Mouse (Mus musculus): ENCODE results near the gene Myh13. TPM values are rescaled to one million over a fixed set of nuclear protein-coding genes. Genes with fewer than 3 reads are reported as not detected.

The Myh13 gene
- polyA plus RNA-seq, 1 experiment from 2014 or later: not detected

DNA sequence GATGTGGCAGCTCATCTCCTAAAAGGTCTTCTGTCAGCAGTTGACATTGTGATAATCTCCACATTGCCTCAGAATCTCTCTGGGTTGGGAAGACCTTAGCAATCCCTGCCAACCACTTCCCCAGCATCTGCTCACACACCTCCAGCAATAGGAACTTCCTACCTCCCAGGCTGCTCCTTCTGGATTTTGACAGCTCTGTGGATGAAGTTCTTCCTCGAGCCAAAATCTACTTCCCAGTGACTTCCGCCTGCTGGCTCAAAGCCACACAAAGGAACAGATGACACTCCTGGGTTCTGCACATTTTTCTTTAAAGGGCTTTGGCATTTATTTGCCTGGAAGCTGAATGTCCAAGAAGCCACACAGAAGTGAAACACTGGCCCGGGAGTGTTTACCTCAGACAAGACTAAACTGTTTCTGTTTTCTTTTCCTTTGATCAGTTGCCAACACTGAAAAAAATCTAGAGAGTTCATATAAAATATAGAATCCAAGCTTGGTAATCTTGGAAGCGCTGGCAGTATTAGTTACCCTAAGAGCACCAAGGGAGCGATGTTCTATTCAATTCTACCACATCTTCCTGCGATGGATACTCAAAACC, 93.0 kb downstream of the Myh13 start:
- no peaks in the 10 kb centered on the region for H3K9me3 ChIP-seq (replicated peaks)
- H3K4me3 ChIP-seq: no peak overlapping the region
- no peaks in the 10 kb centered on the region for H3K4me1 ChIP-seq
- no peak overlapping the region for H3K27ac ChIP-seq
- H3K9ac ChIP-seq: no peak overlapping the region
- no peaks in the 10 kb centered on the region for H3K36me3 ChIP-seq (ENCODE audit: poor library complexity, severe bottlenecking)
- ATAC-seq: no peak
- H3K4me2 ChIP-seq: no peak overlapping the region
- WGBS: 86% methylated on average over 6 of the region's 6 CpGs
- H3K27me3 ChIP-seq: no peaks in the 10 kb centered on the region

Other genes with a start within 250 kb of the Myh13 start
- gene Myh3, start 243.4 kb upstream of the Myh13 start, polyA plus RNA-seq (2015; fragmentation: Nextera tagmentation; extraction: Ambion mirVana): 0.06 and 0.17 TPM in 2 replicates
- not detected in 2 replicates for gene Myh2, start 150.6 kb upstream of the Myh13 start, polyA plus RNA-seq (2015; fragmentation: Nextera tagmentation; extraction: Ambion mirVana)
- gene Myh1, start 121.6 kb upstream of the Myh13 start, polyA plus RNA-seq (2015; fragmentation: Nextera tagmentation; extraction: Ambion mirVana): 0.03 TPM in 1 of 2 replicates, not detected in the other
- gene Myh4, start 83.6 kb upstream of the Myh13 start, polyA plus RNA-seq (2015; fragmentation: Nextera tagmentation; extraction: Ambion mirVana): not detected in 2 replicates
- 0.05 TPM in 2 replicates for gene Myh8, start 44.5 kb upstream of the Myh13 start, polyA plus RNA-seq (2015; fragmentation: Nextera tagmentation; extraction: Ambion mirVana)
- gene Gas7, start 133.8 kb downstream of the Myh13 start, polyA plus RNA-seq (2015; fragmentation: Nextera tagmentation; extraction: Ambion mirVana): 18.3 and 21.4 TPM in 2 replicates

Measured in forebrain, embryonic 13.5 days (tissue).